Mouse (Mus musculus): ENCODE measurements at regions not wholly inside any gene's neighbourhood (a gene's known extent, or its start where the extent isn't known, plus 50 kb on each side); places are given as distances from the start of the nearest gene placed in this dataset.

- no peak for TF ChIP-seq GATA1 (IDR thresholded peaks at IDR 0.05; ENCODE audit: borderline replicate concordance, low read length)
- TF ChIP-seq FLI1 (IDR thresholded peaks at IDR 0.05; ENCODE audit: low read length): no peak
These were observed 68.2 kb upstream of the Tfpi start for GRCm38 (mm10) chr2:84544739-84545138.

Data from megakaryocyte, embryonic 14.5 days (primary cell).